Mouse (Mus musculus): ENCODE results near the gene Abcc8. TPM values are rescaled to one million over a fixed set of nuclear protein-coding genes. Genes with fewer than 3 reads are reported as not detected.
"Not testable (repeated sequence)": the region's sequence is repeated elsewhere in the genome, so short reads cannot be mapped to it uniquely, and the experiment has no call there.

The Abcc8 gene
- total RNA-seq, 2 experiments from 2014 or later, result 52.2 to 63.1 TPM

DNA sequence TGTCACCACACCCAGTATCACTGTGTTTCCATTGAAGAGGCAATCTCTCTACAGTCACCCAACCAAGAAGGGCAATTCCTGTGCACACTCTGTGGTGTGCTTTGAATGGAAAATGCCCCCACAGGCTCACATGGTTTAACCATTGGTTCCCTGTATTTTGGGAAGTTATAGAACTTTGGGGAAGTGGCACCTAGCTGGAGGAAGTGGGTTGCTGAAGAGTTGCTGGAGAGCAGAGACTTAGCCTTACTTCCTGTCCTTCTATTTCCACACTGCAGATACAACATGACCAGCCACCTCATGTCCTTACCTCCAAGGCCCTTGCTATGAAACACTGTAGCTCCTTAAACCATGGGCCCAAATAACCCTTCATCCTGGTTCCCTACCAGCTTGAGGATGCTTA is 4.4 kb upstream of the Abcc8 start:
- TF ChIP-seq CTCF (conservative IDR thresholded peaks at IDR 0.05), result no peak
- DNase-seq (ENCODE audit: low spot score in 2 of 2), result no peak
- Histone ChIP-seq H3K27ac (no peak overlapping the region), H3K4me3 (no peak overlapping the region)

DNA sequence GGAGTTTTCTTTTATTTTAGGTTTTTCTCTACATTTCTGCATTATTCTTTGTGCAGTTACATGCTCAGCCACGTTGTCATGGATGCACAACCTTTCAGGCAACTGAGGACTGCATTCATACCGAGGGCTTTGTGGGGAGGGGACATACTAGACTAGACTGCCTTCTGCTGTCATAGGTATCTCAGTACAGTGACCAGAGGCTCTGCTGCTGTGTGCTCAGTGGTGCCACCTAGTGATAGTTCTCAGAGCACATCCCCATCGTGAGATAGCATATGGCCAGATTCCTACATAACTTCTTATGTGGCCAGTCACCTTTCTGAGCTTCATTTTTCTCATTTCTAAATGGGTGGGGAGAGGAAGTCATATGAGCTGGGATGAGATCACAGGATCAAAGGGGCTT is 1.8 kb upstream of the Abcc8 start:
- peak; percentile 93 for TF ChIP-seq CTCF (conservative IDR thresholded peaks at IDR 0.05)
- DNase-seq (ENCODE audit: low spot score in 2 of 2), result peak in 1 of 2 experiments; percentile 63
- Histone ChIP-seq H3K27ac (no peak overlapping the region), H3K4me3 (no peak overlapping the region)

DNA sequence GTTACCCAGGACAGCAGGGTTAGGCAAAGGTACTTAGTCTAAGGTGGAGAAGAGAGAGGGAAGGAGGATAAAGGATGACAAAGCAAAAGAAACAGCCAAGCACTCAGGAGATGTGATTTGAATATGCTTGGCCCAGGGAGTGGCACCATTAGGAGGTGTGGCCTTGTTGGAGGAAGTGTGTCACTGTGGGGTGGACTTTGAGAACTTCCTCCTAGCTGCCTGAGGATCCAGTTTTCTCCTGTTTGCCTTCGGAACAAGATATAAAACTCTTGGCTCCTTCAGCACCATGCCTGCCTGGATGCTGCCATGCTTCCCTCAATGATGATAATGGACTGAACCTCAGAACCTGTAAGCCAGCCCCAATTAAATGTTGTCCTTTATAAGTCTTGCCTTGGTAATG is 10.9 kb downstream of the Abcc8 start:
- not testable (repeated sequence) for H3K4me3 ChIP-seq; DNase-seq (ENCODE audit: low spot score in 2 of 2); H3K27ac ChIP-seq

DNA sequence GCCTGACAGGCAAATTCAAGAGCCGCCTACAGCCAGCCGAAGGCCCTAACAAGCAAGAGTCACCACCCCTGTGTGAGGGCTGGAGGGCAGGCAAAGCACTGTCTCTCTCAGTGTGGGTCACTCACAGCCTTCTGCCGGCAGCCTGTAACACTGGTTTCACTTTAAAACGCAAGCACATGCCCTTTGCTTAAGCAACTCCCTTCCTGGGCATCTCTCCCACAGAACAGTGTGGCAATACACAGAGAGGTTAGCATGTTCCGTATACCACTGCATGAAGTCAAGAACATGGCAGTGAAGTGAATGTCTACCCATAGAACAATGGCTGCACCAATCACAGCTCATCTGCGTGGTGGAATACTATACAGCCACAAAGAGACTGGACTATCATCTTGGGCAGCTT is 11.4 kb downstream of the Abcc8 start:
- no peak for DNase-seq (ENCODE audit: low spot score in 2 of 2)
- TF ChIP-seq CTCF (conservative IDR thresholded peaks at IDR 0.05), result no peak
- Histone ChIP-seq H3K4me3 (no peak overlapping the region), H3K27ac (no peak overlapping the region)

DNA sequence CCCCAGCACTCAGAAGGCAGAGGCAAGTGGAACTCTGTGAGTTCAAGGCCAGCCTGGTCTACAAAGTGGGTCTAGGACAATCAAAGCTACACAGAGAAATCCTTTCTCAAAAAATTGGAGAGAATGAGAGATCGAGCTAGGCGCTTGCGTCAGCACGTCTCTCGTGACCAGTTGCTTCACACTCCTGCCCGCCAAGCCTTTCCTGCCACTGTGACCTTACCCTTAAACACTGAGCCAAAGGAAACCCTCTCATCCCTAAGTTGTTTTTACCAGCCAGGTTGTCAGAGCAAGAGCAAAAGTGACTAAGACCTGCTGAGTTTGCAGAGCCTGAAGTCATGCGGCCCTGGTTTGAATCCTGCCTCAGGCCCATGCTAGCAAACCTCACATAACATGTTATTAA is 11.9 kb downstream of the Abcc8 start:
- TF ChIP-seq CTCF (conservative IDR thresholded peaks at IDR 0.05), result no peak
- Histone ChIP-seq H3K4me3 (no peak overlapping the region), H3K27ac (no peak overlapping the region)
- no peak for DNase-seq (ENCODE audit: low spot score in 2 of 2)

DNA sequence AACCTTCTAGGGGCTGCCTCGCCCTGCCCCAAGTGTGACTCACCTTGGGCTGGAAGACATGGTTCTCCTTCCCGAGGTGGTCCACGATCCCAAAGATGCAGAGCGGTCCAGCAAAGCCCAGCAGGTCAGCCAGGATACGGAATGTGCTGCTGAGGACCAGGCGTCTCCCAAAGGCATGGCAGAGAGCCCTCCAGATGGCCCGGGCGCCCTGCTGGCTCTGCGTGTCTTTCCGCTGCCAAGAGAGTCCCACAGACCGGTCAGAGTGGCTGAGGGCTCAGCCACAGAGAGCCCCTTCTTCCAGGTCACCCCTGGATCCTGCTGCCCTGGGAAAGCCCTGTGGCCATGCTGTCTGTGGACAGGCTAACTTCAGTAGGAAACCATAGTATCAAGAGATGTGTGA is 14.0 kb downstream of the Abcc8 start:
- Histone ChIP-seq H3K4me3 (no peak overlapping the region), H3K27ac (no peak overlapping the region)
- no peak for DNase-seq (ENCODE audit: low spot score in 2 of 2)
- no peak for TF ChIP-seq CTCF (conservative IDR thresholded peaks at IDR 0.05)

DNA sequence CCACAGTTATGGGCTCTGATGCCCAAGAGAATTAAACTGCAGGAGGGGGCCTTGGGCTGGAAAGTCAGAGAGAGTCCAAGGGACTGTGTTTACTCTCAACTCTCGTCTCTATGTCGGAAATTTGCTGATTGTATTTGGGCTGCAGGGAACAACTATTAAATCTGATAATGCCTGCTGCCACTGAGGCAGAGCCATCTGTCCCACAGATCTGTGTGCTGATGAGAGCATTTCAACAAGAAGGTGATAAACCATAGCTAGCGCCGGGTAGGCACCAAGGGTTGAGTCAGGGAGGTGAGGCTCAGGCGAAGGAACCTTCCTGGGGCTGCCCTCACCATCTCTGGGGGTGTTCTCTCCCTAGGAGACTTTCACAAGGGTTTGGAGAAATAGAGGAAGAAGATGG is 17.1 kb downstream of the Abcc8 start:
- no peak overlapping the region for H3K4me3 ChIP-seq
- H3K27ac ChIP-seq, result peak overlapping the region; percentile 90
- TF ChIP-seq CTCF (conservative IDR thresholded peaks at IDR 0.05), result no peak
- DNase-seq (ENCODE audit: low spot score in 2 of 2), result peak in 1 of 2 experiments; percentile 52

DNA sequence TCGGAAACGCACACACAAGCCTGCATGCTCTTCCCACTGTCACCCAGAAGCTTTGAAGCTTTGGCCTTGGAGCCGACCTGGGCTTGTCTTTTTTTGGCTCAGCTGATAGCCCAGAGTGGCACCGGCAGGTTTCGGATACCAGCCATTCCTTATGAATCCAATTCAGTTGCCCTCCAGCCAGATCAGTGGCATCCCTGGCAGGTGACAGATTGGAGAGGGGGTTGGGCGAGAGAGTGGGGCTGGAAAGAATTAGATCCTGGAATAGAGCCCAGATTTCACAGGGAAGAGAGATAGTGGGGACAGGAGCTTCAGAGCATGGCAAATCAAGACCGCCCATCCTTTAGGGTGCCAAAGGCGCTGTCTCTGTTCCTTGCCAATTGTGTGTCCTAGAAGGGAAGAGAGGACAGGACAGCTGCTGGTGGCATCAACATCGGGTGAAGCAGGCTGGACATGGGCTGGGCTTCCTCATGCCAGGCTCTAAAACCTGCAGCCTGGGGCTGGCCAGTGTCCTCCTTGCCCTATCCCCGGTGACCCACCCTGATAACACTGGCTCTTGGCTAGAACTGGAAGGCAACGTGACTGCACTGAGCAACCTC is 17.6 kb downstream of the Abcc8 start:
- no peak for TF ChIP-seq CTCF (conservative IDR thresholded peaks at IDR 0.05)
- DNase-seq (ENCODE audit: low spot score in 2 of 2), result peak in 1 of 2 experiments; percentile 45
- H3K4me3 ChIP-seq, result no peak overlapping the region
- H3K27ac ChIP-seq, result peak overlapping the region; percentile 90

DNA sequence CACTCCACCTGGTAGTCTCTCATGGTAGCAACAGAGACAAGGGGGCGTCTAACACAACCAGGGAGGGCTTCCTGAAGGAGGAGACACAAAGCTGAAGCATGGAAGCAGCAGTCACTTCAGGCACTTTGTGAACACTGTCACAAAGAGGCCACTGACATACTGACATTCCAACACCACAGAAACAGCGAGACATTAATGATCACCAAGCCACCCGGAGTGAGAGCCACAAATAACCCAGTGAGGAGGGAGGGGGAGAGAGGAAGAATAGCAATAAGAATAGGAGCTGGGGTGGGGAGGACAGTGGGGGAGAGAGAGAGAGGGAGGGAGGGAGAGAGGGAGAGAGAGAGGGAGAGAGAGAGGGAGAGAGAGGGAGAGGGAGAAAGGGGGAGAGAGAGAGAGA is 18.2 kb downstream of the Abcc8 start:
- DNase-seq (ENCODE audit: low spot score in 2 of 2), result no peak
- Histone ChIP-seq H3K27ac (peak overlapping the region; percentile 61; the same call in 1 of the 2 replicates), H3K4me3 (no peak overlapping the region)
- TF ChIP-seq CTCF (conservative IDR thresholded peaks at IDR 0.05), result no peak

DNA sequence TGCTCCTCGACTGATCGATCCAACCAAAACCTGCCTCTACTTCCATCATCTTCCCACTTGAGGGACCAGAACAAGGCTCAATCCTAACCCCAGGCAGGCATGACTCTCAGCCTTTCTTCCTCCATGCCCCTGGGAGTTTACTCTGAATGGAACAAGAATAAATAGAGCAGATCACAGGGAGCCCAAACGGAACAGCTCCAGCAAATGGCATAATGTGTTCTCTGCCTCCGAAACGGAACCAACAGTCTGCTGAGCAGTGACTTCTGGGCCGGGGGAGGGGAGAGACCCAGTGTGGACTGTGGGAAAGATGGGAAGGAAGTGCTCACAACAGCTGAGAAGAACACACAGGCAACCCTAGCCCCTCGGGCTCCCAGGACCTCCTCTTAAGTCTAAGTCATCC is 22.1 kb downstream of the Abcc8 start:
- no peak for TF ChIP-seq CTCF (conservative IDR thresholded peaks at IDR 0.05)
- peak overlapping the region; percentile 67 for H3K27ac ChIP-seq
- DNase-seq (ENCODE audit: low spot score in 2 of 2), result no peak
- no peak overlapping the region for H3K4me3 ChIP-seq

DNA sequence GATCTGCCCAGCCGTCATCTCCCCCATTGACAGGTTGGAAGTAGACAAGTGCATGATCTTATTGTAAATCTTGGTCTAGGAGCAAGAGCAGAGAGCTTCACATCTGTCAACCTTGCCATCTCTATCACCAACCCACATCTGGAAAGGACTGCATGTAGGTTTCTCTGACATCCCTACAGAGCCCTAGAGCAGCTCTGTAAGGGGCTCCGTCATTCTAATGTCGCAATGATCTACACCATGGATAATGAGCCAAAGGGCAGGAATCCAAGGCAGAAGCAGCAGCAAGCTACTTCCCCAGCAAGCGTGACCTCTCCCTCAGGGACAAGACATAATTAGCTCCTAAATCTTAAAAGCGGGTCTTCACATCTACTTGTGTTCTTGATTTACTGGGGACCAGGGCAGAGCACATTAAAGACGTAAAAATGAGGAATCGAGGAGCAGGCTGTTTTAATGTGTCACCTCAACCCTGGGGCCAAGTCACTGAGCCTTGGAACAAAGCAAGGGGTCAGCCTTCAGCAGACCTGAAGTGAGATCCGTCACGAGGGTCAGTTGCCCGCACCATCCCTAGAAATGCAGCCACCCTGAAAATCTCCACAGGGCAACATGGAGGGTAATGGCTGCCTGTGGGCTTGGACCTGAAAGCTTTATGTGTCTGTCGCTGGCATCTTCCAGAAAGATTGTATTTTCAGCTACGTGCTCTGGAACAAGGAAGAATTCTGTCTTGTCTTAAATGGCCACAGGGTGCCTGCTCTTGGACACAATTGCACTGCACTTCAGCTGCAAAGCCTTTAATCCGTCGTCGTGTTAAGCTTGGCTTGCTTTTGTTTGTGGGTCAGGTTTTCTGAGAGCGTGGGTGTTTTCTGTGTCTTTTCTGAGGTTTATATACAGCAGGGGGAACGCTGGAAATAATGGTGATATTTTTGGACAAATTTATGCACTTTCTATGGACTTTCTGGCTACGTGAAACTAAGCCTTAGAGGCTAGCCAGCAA is 25.0 kb downstream of the Abcc8 start:
- H3K4me3 ChIP-seq, result no peak overlapping the region
- H3K27ac ChIP-seq, result no peak overlapping the region
- no peak for DNase-seq (ENCODE audit: low spot score in 2 of 2)
- no peak for TF ChIP-seq CTCF (conservative IDR thresholded peaks at IDR 0.05)

DNA sequence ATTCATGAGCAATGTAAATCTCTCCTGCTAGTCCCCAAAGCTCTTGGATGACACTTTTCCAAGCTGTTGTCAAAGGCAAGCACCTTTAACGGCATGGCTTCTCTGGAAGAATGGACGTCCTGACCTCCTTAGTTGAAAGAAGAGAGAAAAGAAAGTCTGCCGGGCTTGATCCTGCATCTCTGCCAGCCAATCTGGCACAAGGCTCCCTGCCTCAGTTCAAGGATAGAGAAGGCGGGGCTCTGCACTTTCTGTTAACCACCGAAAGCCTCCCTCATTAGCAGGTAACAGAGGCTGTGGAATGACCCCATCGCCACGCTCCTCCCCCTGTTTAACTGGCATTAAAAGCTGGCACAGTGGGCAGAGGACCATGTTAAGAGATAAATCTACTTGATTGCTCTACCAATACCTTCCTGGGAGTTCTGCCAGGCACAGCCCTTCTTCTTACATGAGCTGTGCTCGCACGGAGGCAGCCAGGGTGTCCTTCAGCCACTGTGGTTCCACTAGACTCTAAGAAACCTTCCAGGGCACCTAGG is 26.9 kb downstream of the Abcc8 start:
- H3K4me3 ChIP-seq, result no peak overlapping the region
- no peak for TF ChIP-seq CTCF (conservative IDR thresholded peaks at IDR 0.05)
- H3K27ac ChIP-seq, result no peak overlapping the region
- DNase-seq (ENCODE audit: low spot score in 2 of 2), result no peak

DNA sequence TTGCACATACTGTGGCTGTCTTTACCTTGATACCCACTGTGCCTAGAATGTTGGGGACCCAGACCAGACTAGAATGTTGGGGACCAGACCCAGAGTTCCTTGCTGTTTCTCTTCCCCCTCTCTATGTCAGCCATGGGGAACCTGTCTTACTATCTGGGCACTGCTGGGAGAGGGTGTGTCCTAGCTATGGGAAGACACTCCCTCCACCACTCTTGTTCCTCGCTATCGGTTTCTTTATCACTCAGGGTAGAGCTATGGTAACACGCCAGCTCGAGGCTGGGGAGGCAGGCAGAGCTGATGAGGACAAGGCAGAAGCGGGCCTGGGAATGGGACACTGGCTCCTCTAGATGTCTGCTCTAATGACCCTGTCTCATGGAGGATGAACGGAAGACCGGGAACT is 32.4 kb downstream of the Abcc8 start:
- DNase-seq (ENCODE audit: low spot score in 2 of 2), result no peak
- H3K4me3 ChIP-seq, result no peak overlapping the region
- no peak for TF ChIP-seq CTCF (conservative IDR thresholded peaks at IDR 0.05)
- no peak overlapping the region for H3K27ac ChIP-seq
